14 mouse cellular contexts compared by ENCODE assay signal in genomic region chr3:21569721-21570120, GRCm38 (mm10).
DNase-seq lines count a peak whose midpoint lies in the region; ATAC-seq and TF ChIP-seq lines count a peak whose summit lies in the region.
"Had no signal": no experiment of that assay in that cellular context is flagged by ENCODE, and none has a peak within 500 bp of the region (broad histone marks: within the 10 kb centered on the region; RNA-seq: fewer than 3 reads in every experiment).

No protein-coding gene starts in this region.

- DNase-seq in frontal cortex, postnatal 36 days (ENCODE audit: low spot score in 2 of 2), result peak; percentile 35 to 69
- DNase-seq in frontal cortex, postnatal 10 days (ENCODE audit: low spot score in 2 of 2), result no peak
- DNase-seq in left cerebral cortex, adult 18-20 months (ENCODE audit: low spot score in 2 of 2), result peak; percentile 29 to 51
- no peak for DNase-seq in left cerebral cortex, postnatal 4 days
- DNase-seq in Patski (ENCODE audit: low read depth, low spot score), result peak; percentile 73
- no peak for DNase-seq in left cerebral cortex, adult 2 months (ENCODE audit: extremely low spot score in 1 of 2, low spot score in 2 of 2)
- no peak for DNase-seq in embryo, embryonic 10.5 days (ENCODE audit: low spot score)
- no peak for DNase-seq in layer of hippocampus, postnatal 36 days
- DNase-seq: cerebellum, adult 8-10 months; liver had no signal

- H3K27ac ChIP-seq in left cerebral cortex, adult 2 months, result peak overlapping the region; percentile 82
- H3K27ac ChIP-seq: forebrain, embryonic 12.5 days; kidney, embryonic 15.5 days; midbrain, embryonic 13.5 days had no signal

- in situ Hi-C loops in Patski (cut with MboI; ENCODE audit: low pct_unique_long_range_greater_than_20kb), result loop anchor here (5.0 kb wide), 1 partner anchor 912 kb away; no protein-coding TSS in a partner anchor

- H3K27me3 ChIP-seq in Patski, result no peaks in the 10 kb centered on the region
- H3K27me3 ChIP-seq: forebrain, embryonic 12.5 days; kidney, embryonic 15.5 days; midbrain, embryonic 13.5 days had no signal

- CTCF ChIA-PET in Patski (lab: Charles Lee), result interaction anchor here (0.6 kb wide), 1 partner anchor 584 kb away, joined by 3 read pairs; no protein-coding TSS in a partner anchor

- no peak for TF ChIP-seq CTCF in Patski (IDR thresholded peaks at IDR 0.05)
- TF ChIP-seq CTCF in left cerebral cortex, adult 2 months (IDR thresholded peaks at IDR 0.05), result no peak

- H3K4me3 ChIP-seq in left cerebral cortex, adult 2 months, result no peak overlapping the region
- H3K4me3 ChIP-seq: forebrain, embryonic 12.5 days; kidney, embryonic 15.5 days; midbrain, embryonic 13.5 days had no signal

- POLR2A ChIA-PET in Patski (lab: Charles Lee), result no interaction called here

- intact Hi-C loops in left cerebral cortex, postnatal 4 days (cut with DNase I), result loop anchor here (10.0 kb wide), 1 partner anchor 505 kb away; the partner anchor contains the start of gene Tbl1xr1
- intact Hi-C loops in left cerebral cortex, adult 2 months (cut with DNase I), result loop anchor here (1.0 to 10.0 kb wide), 5 partner anchors 85 to 675 kb away; no protein-coding TSS in a partner anchor

- ATAC-seq in Patski, result peak; percentile 77
- ATAC-seq: hindbrain, embryonic 16.5 days; midbrain, embryonic 13.5 days had no signal

Comparison
In these comparisons a context has a peak if more than half of its experiments do, and no peak if none do; other contexts are left out.
1. DNase-seq: peak in frontal cortex, postnatal 36 days (2 of 2), left cerebral cortex, adult 18-20 months (2 of 2) and Patski (single experiment); none in frontal cortex, postnatal 10 days (0 of 2), left cerebral cortex, postnatal 4 days (single experiment), left cerebral cortex, adult 2 months (0 of 2), embryo, embryonic 10.5 days (single experiment) and layer of hippocampus, postnatal 36 days (0 of 2).